Mouse (Mus musculus) intestine, embryonic 15.5 days (tissue): ENCODE measurements at regions not wholly inside any gene's neighbourhood (a gene's known extent, or its start where the extent isn't known, plus 50 kb on each side); places are given as distances from the start of the nearest gene placed in this dataset.

Experiments used
- ATAC-seq: fragments of 200-750 bp; cut with Nextera tagmentation; 2 replicates; pipeline ENCODE4 v1.8.0; 2017; ENCODE audit warnings: moderate TSS enrichment, moderate library complexity
- H3K27ac ChIP-seq: fragments of 300-500 bp; sonication (generic); 2 replicates; pipeline ENCODE4 v1.5.1; 2015; ENCODE audit warnings: mild to moderate bottlenecking, inconsistent platforms
- H3K27me3 ChIP-seq: fragments of 300-500 bp; sonication (generic); replicated peaks from 2 replicates; pipeline ENCODE4 v1.6.1; 2015; ENCODE audit warnings: inconsistent platforms
- H3K36me3 ChIP-seq: fragments of 300-500 bp; sonication (generic); 2 replicates; pipeline ENCODE4 v1.6.1; 2015; ENCODE audit warnings: inconsistent platforms
- H3K4me1 ChIP-seq: fragments of 300-500 bp; sonication (generic); replicated peaks from 2 replicates; pipeline ENCODE4 v1.6.1; 2015; ENCODE audit warnings: inconsistent platforms
- H3K4me2 ChIP-seq: fragments of 300-500 bp; sonication (generic); replicated peaks from 2 replicates; pipeline ENCODE4 v1.6.1; 2015; ENCODE audit warnings: mild to moderate bottlenecking, inconsistent platforms
- H3K4me3 ChIP-seq: fragments of 300-500 bp; sonication (generic); replicated peaks from 2 replicates; pipeline ENCODE4 v1.5.1; 2015; ENCODE audit warnings: inconsistent platforms
- H3K9ac ChIP-seq: fragments of 300-500 bp; sonication (generic); 2 replicates; pipeline ENCODE4 v1.6.1; 2015; ENCODE audit warnings: inconsistent platforms
- H3K9me3 ChIP-seq: fragments of 300-500 bp; sonication (generic); 2 replicates; pipeline ENCODE4 v1.6.1; 2016; ENCODE audit warnings: inconsistent platforms
- WGBS: fragments of 180-500 bp; shearing (Covaris S2); methylation state at CpG from one replicate; pipeline ENCODE4 v1.1.7; 2015; 5-methylcytosine and 5-hydroxymethylcytosine counted together

DNA sequence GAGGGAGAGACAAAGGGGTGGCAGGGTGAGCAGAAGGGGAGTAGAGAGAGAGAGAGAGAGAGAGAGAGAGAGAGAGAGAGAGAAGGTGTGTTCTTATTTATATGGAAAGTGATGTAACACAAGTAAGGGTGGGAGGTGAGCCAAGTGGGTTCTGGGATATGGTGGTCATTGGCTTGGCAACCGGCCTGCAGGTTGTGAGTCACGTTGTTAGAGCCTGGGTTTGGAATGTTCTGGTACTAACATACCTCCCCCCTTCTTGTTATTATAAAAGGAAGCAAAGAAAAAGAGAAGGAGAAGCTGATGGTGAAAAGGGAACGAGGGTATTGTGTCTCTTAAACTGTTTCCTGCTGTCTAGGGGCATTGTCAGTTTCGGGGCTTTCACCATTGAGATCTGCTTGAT, 58.3 kb upstream of the Lemd2 start:
- Histone ChIP-seq H3K4me3 (no peak overlapping the region), H3K36me3 (no peaks in the 10 kb centered on the region), H3K4me2 (no peak overlapping the region), H3K27me3 (no peaks in the 10 kb centered on the region), H3K9ac (no peak overlapping the region), H3K9me3 (no peaks in the 10 kb centered on the region), H3K4me1 (no peaks in the 10 kb centered on the region), H3K27ac (no peak overlapping the region)
- WGBS = 80% methylated on average over 4 of the region's 4 CpGs
- ATAC-seq = no peak

DNA sequence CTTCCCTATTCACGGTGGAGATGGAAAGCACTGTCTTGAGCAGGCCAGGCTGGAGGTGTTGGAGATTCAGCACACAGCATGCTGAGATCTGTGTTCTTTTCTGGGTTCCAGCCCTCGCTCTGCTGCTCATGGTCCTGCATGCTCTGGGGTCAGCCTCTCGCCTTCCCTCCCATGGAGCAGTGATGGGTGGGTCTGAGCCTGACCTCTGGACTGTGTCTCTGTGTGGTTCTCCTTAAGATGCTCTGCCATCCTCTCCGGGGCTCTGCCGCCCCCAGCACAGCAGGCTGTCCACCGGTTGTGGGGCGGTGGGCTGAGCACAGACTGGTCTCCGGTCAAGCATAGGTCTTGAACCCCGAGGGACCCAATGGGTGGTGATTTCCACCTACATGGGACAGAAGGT, 57.7 kb upstream of the Lemd2 start:
- Histone ChIP-seq H3K9me3 (no peaks in the 10 kb centered on the region), H3K4me3 (no peak overlapping the region), H3K27me3 (no peaks in the 10 kb centered on the region), H3K4me2 (no peak overlapping the region), H3K9ac (no peak overlapping the region), H3K4me1 (no peaks in the 10 kb centered on the region), H3K36me3 (no peaks in the 10 kb centered on the region), H3K27ac (no peak overlapping the region)
- 88% methylated on average over 9 of the region's 9 CpGs for WGBS
- no peak for ATAC-seq

DNA sequence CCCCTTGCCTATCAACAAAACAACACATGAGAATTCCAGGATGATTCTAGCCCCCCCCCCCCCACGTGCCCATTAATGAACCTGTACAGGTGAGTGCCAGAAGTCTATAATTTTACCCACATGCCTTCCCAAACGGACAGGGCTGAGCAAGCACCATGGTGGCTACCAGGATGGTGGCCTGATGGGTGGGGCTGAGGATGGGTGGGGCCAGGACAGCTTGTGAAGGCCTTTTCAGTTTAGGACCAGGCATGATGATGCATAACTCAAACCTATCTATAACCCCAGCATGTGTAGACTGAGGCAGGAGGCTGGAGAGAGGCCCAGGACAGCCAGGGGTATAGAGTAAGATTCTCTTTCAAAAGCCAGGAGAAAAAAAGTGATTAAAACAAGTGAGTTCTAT, 57.0 kb upstream of the Lemd2 start:
- no peak overlapping the region for H3K27ac ChIP-seq
- H3K36me3 ChIP-seq = no peaks in the 10 kb centered on the region
- 66% methylated on average over 2 of the region's 2 CpGs for WGBS
- ATAC-seq = no peak
- no peaks in the 10 kb centered on the region for H3K4me1 ChIP-seq
- H3K4me3 ChIP-seq = no peak overlapping the region
- no peak overlapping the region for H3K4me2 ChIP-seq
- H3K9ac ChIP-seq = no peak overlapping the region
- no peaks in the 10 kb centered on the region for H3K27me3 ChIP-seq
- no peaks in the 10 kb centered on the region for H3K9me3 ChIP-seq

DNA sequence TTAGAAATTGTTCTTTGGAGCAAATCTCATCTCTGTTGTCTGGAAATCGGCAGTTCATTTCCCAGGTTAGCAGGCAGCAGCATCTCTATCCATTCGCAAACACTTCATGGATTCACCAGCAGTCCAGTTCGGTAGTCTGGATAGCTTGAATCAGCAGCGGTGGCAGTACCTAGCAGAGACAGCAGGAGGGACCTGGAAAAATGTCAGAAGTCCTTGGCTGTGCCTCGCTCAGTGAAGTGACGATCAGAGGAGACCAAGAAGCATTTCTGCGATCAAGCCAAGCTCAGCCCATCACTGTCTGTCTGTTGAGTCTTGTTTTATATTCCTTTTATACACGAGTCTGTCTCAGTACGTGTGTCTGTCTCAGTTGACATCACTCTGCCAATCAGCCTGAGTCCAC, 55.8 kb upstream of the Lemd2 start:
- 92% methylated on average over 9 of the region's 9 CpGs for WGBS
- no peak for ATAC-seq
- Histone ChIP-seq H3K9ac (no peak overlapping the region), H3K4me2 (no peak overlapping the region), H3K4me1 (no peaks in the 10 kb centered on the region), H3K4me3 (no peak overlapping the region), H3K9me3 (no peaks in the 10 kb centered on the region), H3K27ac (no peak overlapping the region), H3K36me3 (no peaks in the 10 kb centered on the region), H3K27me3 (no peaks in the 10 kb centered on the region)

DNA sequence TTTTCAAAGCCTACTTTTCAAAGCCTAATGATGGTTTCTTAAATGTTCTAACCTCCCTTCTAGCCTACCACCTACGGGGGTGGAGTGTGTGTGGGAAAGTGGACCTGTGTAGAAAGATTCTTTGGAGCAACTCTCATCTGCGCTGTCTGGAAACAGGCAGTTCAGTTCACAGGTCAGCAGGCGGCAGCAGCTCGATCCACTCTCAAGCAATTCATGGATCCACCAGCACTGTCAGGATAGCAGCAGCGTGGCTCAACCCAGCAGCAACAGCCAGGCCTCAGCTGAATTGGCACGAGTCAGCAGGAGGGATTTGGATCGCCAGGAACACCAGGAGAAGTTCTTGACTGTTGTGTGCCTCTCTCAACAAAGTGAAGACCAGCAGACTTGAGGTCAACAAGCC, 53.1 kb upstream of the Lemd2 start:
- Histone ChIP-seq H3K9ac (no peak overlapping the region), H3K27ac (no peak overlapping the region), H3K4me3 (no peak overlapping the region), H3K27me3 (no peaks in the 10 kb centered on the region), H3K4me2 (no peak overlapping the region), H3K4me1 (no peaks in the 10 kb centered on the region), H3K36me3 (no peaks in the 10 kb centered on the region), H3K9me3 (no peaks in the 10 kb centered on the region)
- 38% methylated on average over 7 of the region's 7 CpGs for WGBS
- ATAC-seq = no peak

DNA sequence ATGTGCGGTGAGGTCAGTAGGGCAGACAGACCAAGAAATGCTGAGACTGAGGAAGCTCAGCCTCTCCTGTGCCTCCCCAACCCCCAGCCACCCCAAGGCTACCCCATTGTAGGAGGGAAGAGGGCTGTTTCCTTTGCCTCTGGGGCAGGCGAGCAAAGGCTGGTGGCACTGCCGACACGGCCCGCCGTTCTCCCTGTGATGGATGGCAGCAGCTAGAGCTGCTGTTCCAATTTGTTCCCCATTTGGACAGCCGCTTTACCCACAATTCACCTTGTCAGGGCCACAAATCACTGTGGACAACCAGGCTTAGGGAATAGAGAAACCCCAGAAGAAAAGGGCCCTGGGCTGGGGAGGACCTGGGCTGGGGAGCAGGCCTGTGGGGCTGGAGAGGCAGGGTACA, 51.5 kb upstream of the Lemd2 start:
- H3K9me3 ChIP-seq = no peaks in the 10 kb centered on the region
- ATAC-seq = no peak
- no peaks in the 10 kb centered on the region for H3K27me3 ChIP-seq

More for the DNA sequence above, 51.5 kb upstream of the Lemd2 start:
- no peak overlapping the region for H3K9ac ChIP-seq
- H3K4me2 ChIP-seq = no peak overlapping the region
- WGBS = 46% methylated on average over 7 of the region's 7 CpGs
- no peak overlapping the region for H3K27ac ChIP-seq
- H3K4me3 ChIP-seq = no peak overlapping the region
- H3K4me1 ChIP-seq = no peaks in the 10 kb centered on the region
- H3K36me3 ChIP-seq = no peaks in the 10 kb centered on the region
